Comparison of ENCODE assay signal across 8 mouse cellular contexts in the genomic region with DNA sequence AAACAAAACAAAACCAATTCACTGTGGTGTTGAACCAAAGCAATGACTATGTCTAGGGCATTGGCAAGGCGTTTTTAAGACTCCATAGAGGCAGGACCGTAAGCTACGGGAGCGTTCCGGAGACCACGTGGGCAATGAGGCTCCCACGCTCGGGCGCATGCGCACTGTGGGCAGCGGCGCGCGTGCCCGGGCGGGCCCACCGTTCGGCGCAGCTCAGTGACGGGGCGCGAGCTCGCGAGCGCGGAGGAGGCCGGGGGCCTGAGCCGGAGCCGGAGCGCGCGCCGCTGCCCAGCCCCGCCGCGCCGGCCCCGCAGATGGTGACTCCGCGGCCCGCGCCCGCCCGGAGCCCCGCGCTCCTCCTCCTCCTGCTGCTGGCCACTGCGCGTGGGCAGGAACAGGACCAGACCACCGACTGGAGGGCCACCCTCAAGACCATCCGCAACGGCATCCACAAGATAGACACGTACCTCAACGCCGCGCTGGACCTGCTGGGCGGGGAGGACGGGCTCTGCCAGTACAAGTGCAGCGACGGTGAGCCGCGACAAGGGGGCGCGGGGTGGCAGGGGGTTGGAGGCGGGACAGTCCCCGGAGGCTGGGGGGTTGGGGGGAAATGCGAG. TPM values are rescaled to one million over a fixed set of nuclear protein-coding genes. Genes with fewer than 3 reads are reported as not detected.
A peak's percentile ranks its signal among the peaks of the same experiment; 100 is the strongest.
DNase-seq lines count a peak whose midpoint lies in the region; ATAC-seq lines count a peak whose summit lies in the region.

A gene (plus strand): TSS at position 202 of the 617 bp plus-strand sequence.

- no peaks in the 10 kb centered on the region for H3K9me3 ChIP-seq in intestine, embryonic 14.5 days (ENCODE audit: control insufficient read depth, low read length)

- H3K4me3 ChIP-seq in intestine, embryonic 14.5 days (ENCODE audit: low read depth, low read length): peak within 1 kb of the TSS; percentile 62

- H3K36me3 ChIP-seq in intestine, embryonic 14.5 days (ENCODE audit: control insufficient read depth, insufficient read depth, low read length): no peaks in the 10 kb centered on the region

- intact Hi-C loops in gastrocnemius, postnatal 36 days (cut with DNase I): loop anchor here (5.0 kb wide), 1 partner anchor 46 kb away; a partner anchor contains a TSS
- intact Hi-C loops in left cerebral cortex, postnatal 10 days (cut with DNase I): loop anchor here (5.0 kb wide), 1 partner anchor 46 kb away; a partner anchor contains a TSS

- DNase-seq in adrenal gland, adult 8-10 months: peak; percentile 84
- peak; percentile 88 for DNase-seq in embryo, embryonic 11.5 days (ENCODE audit: low read depth, low spot score)
- peak; percentile 80 to 85 for DNase-seq in gastrocnemius, postnatal 36 days
- peak; percentile 91 for DNase-seq in intestine, embryonic 14.5 days (ENCODE audit: low spot score)
- peak; percentile 89 to 96 for DNase-seq in left cerebral cortex, postnatal 10 days (ENCODE audit: extremely low spot score in 1 of 2, low spot score in 2 of 2)
- peak; percentile 96 for DNase-seq in right cerebral cortex, postnatal 14 days
- DNase-seq in urinary bladder, postnatal 25 days (ENCODE audit: low spot score): peak; percentile 89

- H3K4me2 ChIP-seq in intestine, embryonic 14.5 days (ENCODE audit: low read length): peak within 1 kb of the TSS; percentile 78

- no peaks in the 10 kb centered on the region for H3K4me1 ChIP-seq in intestine, embryonic 14.5 days (replicated peaks; ENCODE audit: control insufficient read depth, insufficient read depth, low read length)

- H3K27ac ChIP-seq in intestine, embryonic 14.5 days (ENCODE audit: low read depth): peak within 1 kb of the TSS; percentile 67

- under 1% methylated on average over 66 of the region's 66 CpGs for WGBS in intestine, embryonic 14.5 days

- H3K9ac ChIP-seq in intestine, embryonic 14.5 days (ENCODE audit: low read length): peak within 1 kb of the TSS; percentile 67

- H3K27me3 ChIP-seq in intestine, embryonic 14.5 days (replicated peaks; ENCODE audit: control insufficient read depth, insufficient read depth, low read length): no peaks in the 10 kb centered on the region

- peak; percentile 92 for ATAC-seq in intestine, embryonic 14.5 days (replicated peaks; ENCODE audit: low FRiP score, low TSS enrichment, low read depth)
- ATAC-seq in megakaryocyte progenitor cell, adult 5-6 weeks (replicated peaks; ENCODE audit: poor library complexity): peak; percentile 67

RNA-seq across cellular contexts. Expression of the gene that starts here (rescaled TPM):
- 10 to 100 TPM; 38.3 to 48.4 (median 42.9) TPM for total RNA-seq in adrenal gland, adult 8-10 months (2022)
- total RNA-seq in gastrocnemius, postnatal 36 days (2021): 100 to 1,000 TPM in 1 of 2 experiments, 10 to 100 TPM in 1; 75.8 to 100 TPM
- polyA plus RNA-seq in intestine, embryonic 14.5 days (2014; fragmentation: Nextera tagmentation; extraction: Ambion mirVana): 62.4 and 67.0 TPM in 2 replicates
- total RNA-seq in left cerebral cortex, postnatal 10 days (2021): 10 to 100 TPM; 18.0 to 18.1 TPM
- total RNA-seq in megakaryocyte progenitor cell, adult 5-6 weeks (2015): 32.2 and 40.1 TPM in 2 replicates
- 24.3 and 31.3 TPM in 2 replicates for total RNA-seq in megakaryocyte progenitor cell, adult 5-6 weeks (2017)

Comparison
In these comparisons a context has a peak if more than half of its experiments do, and no peak if none do; other contexts are left out.
1. Peak in every context shown above with its lines: DNase-seq, ATAC-seq, H3K4me3 ChIP-seq and H3K27ac ChIP-seq.